Mouse (Mus musculus) heart, postnatal 0 days (tissue): ENCODE data around the gene Ccdc86.

Source experiments
- CTCF ChIP-seq: IDR thresholded peaks from 2 replicates; pipeline ENCODE4 v1.5.1; 2016; ENCODE audit warnings: antibody characterized with exemption, control low read depth, low read depth
- EP300 ChIP-seq: IDR thresholded peaks from 2 replicates; pipeline ENCODE4 v1.6.1; 2016; ENCODE audit warnings: antibody characterized with exemption, low read depth

- TF ChIP-seq CTCF (no peak), EP300 (no peak)
Observed at GRCm38 (mm10) chr19:10970457-10970856, 21.4 kb upstream of the Ccdc86 start.
